Mouse (Mus musculus): Measurements from ENCODE around the gene Sult1d1.
"Not testable (repeated sequence)": the region's sequence is repeated elsewhere in the genome, so short reads cannot be mapped to it uniquely, and the experiment has no call there.

DNA sequence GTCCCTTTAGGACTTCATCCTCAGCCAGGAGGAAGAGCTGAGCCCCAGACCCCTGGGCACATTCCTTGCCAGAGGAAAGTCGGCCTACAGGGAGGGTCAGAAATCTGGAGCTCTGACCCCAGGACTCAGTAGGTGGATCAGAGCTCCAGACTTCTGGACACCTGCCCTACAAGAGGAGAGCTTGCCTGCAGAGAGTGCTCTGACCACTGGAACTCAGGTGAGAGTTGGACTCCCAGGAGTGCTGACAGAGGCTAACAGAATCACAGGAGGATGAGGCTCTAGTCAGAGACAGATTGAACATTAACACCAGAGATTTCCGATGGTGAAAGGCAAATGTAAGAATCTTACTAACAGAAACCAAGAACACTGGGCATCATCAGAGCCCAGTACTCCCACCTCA lies 45.3 kb downstream of the Sult1d1 start:
- not testable (repeated sequence) for TF ChIP-seq POLR2A, CTCF (IDR thresholded peaks at IDR 0.05; ENCODE audit: insufficient read depth, low read depth, low read length)

All from olfactory bulb, adult 2 months (tissue).